In the genomic region with DNA sequence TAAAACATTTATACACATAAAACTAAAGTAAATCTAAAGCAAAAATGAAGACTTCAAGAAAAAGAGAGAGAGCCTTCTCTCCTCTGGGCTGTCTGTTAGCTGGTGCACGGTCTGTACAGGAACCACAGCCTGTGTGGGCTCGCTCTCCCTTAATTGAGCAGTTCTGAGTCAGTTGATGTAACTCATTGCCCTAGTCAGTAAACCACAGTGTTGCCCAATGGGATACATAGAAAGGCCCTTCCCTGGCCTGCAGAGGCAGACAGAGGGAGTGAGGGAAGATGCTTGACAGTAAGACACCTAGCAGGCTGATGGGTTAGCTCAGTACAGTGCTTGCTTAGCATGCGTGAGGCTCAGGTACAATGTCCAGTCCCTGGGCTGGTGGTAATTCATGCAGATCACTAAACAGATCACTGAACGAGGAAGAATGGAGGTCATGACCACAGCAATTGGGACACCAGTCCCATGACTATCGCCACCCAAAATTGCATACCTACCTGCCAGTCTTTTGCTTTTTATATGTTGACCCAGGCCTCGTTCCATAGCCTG, we compare ENCODE assay signal across 29 mouse cellular contexts. TPM values are rescaled to one million over a fixed set of nuclear protein-coding genes. Genes with fewer than 3 reads are reported as not detected.
DNase-seq lines count a peak whose midpoint lies in the region; ATAC-seq and TF ChIP-seq lines count a peak whose summit lies in the region.
"Had no signal": no experiment of that assay in that cellular context is flagged by ENCODE, and none has a peak within 500 bp of the region (broad histone marks: within the 10 kb centered on the region; RNA-seq: fewer than 3 reads in every experiment).

No protein-coding gene starts in this region.

- WGBS in lung, adult 2 months = 86% methylated on average over 6 of the region's 6 CpGs

- no peak for TF ChIP-seq POLR2A in lung, adult 2 months (IDR thresholded peaks at IDR 0.05; ENCODE audit: borderline replicate concordance, extremely low read depth, low read depth, low read length)

- DNase-seq in kidney, adult 18-20 months = peak; percentile 65
- DNase-seq in kidney, postnatal 10 days = no peak
- peak; percentile 43 for DNase-seq in lung, postnatal 36 days
- no peak for DNase-seq in lung, adult 2 months
- no peak for DNase-seq in left cerebral cortex, postnatal 10 days (ENCODE audit: extremely low spot score in 1 of 2, low spot score in 2 of 2)
- DNase-seq: cerebellum, adult 8-10 months; heart, adult 18-20 months; heart, postnatal 36 days; midbrain, embryonic 14.5 days; thymus, postnatal 36 days had no signal

- TF ChIP-seq CTCF in lung, adult 2 months (IDR thresholded peaks at IDR 0.05; ENCODE audit: insufficient read depth, low read length) = no peak

- peak; percentile 83 for ATAC-seq in megakaryocyte, adult 5-6 weeks (ENCODE audit: poor library complexity, severe bottlenecking)
- no peak for ATAC-seq in CD4-positive, CD25-positive, alpha-beta regulatory T cell, adult 4 months
- ATAC-seq: forebrain, embryonic 13.5 days had no signal

- H3K4me3 ChIP-seq in lung, adult 2 months (replicated peaks; ENCODE audit: extremely low read depth, low read depth, low read length) = no peak overlapping the region
- H3K4me3 ChIP-seq: embryonic facial prominence, embryonic 12.5 days; erythroblast, embryonic 14.5 days; forebrain, embryonic 13.5 days; hindbrain, embryonic 15.5 days; limb, embryonic 13.5 days; lung, embryonic 15.5 days; myocyte had no signal

- H3K4me1 ChIP-seq in lung, adult 2 months (ENCODE audit: control insufficient read depth, insufficient read depth, low read length) = no peaks in the 10 kb centered on the region

- intact Hi-C loops in left cerebral cortex, postnatal 10 days (cut with DNase I) = no loop called here

RNA-seq across cellular contexts. Expression of a gene that starts 7.0 kb away (rescaled TPM):
- polyA plus RNA-seq in lung, adult 2 months (2012; rRNA removed) = 40.4 and 46.6 TPM in 2 replicates
- total RNA-seq in megakaryocyte, adult 5-6 weeks (2015) = 18.1 and 22.9 TPM in 2 replicates
- total RNA-seq in megakaryocyte, adult 5-6 weeks (2017) = 23.4 and 23.7 TPM in 2 replicates
- 10 to 100 TPM; 23.8 to 27.3 TPM for total RNA-seq in left cerebral cortex, postnatal 10 days (2021)
- 10 to 100 TPM; 32.5 to 40.6 TPM for polyA plus RNA-seq in CD4-positive, CD25-positive, alpha-beta regulatory T cell, adult 4 months (2017; shearing (Covaris generic))

RNA-seq across cellular contexts. Expression of a gene that starts 21.0 kb away (rescaled TPM):
- polyA plus RNA-seq in lung, adult 2 months (2012; rRNA removed) = 20.1 and 93.1 TPM in 2 replicates
- total RNA-seq in megakaryocyte, adult 5-6 weeks (2015) = 14.9 and 22.6 TPM in 2 replicates
- total RNA-seq in megakaryocyte, adult 5-6 weeks (2017) = 23.0 and 30.6 TPM in 2 replicates
- 1 to 10 TPM; 1.2 to 2.0 TPM for total RNA-seq in left cerebral cortex, postnatal 10 days (2021)
- 1 to 10 TPM in 1 of 2 experiments, under 1 TPM in 1; 0.84 to 3.7 TPM for polyA plus RNA-seq in CD4-positive, CD25-positive, alpha-beta regulatory T cell, adult 4 months (2017; shearing (Covaris generic))

RNA-seq across cellular contexts. Expression of a gene that starts 23.8 kb away (rescaled TPM):
- polyA plus RNA-seq in lung, adult 2 months (2012; rRNA removed) = 11.6 and 13.5 TPM in 2 replicates
- total RNA-seq in megakaryocyte, adult 5-6 weeks (2015) = 0.33 TPM in 1 of 2 replicates, not detected in the other
- 0.12 TPM in 1 of 2 replicates, not detected in the other for total RNA-seq in megakaryocyte, adult 5-6 weeks (2017)
- under 1 TPM; 0.14 to 0.30 TPM for total RNA-seq in left cerebral cortex, postnatal 10 days (2021)
- polyA plus RNA-seq in CD4-positive, CD25-positive, alpha-beta regulatory T cell, adult 4 months (2017; shearing (Covaris generic)) = not detected
- total RNA-seq: heart, postnatal 36 days had no signal
- polyA plus RNA-seq: embryonic facial prominence, embryonic 12.5 days; erythroblast, embryonic 14.5 days; forebrain, embryonic 13.5 days; heart, embryonic 14.5 days; limb, embryonic 13.5 days; macrophage; midbrain, embryonic 14.5 days; neural tube, embryonic 14.5 days had no signal

RNA-seq across cellular contexts. Expression of a gene that starts 31.7 kb away (rescaled TPM):
- not detected in 2 replicates for polyA plus RNA-seq in lung, adult 2 months (2012; rRNA removed)
- total RNA-seq in megakaryocyte, adult 5-6 weeks (2015) = not detected in 2 replicates
- not detected in 2 replicates for total RNA-seq in megakaryocyte, adult 5-6 weeks (2017)
- not detected for total RNA-seq in left cerebral cortex, postnatal 10 days (2021)
- 1 to 10 TPM in 1 of 2 experiments, not detected in 1; 3.1 TPM for polyA plus RNA-seq in CD4-positive, CD25-positive, alpha-beta regulatory T cell, adult 4 months (2017; shearing (Covaris generic))
- total RNA-seq: adrenal gland, postnatal 4 days; gastrocnemius, adult 8-10 months; heart, adult 18-20 months; heart, postnatal 36 days; layer of hippocampus, postnatal 14 days; left cerebral cortex, postnatal 14 days had no signal
- polyA plus RNA-seq: cortical plate, adult 2 months; embryonic facial prominence, embryonic 12.5 days; erythroblast, embryonic 14.5 days; forebrain, embryonic 13.5 days; hindbrain, embryonic 15.5 days; large intestine, adult 2 months; limb, embryonic 13.5 days; lung, embryonic 15.5 days; macrophage; myocyte; neural tube, embryonic 14.5 days; testis, adult 2 months had no signal

RNA-seq across cellular contexts. Expression of a gene that starts 33.9 kb away (rescaled TPM):
- polyA plus RNA-seq in lung, adult 2 months (2012; rRNA removed) = 12.9 and 66.3 TPM in 2 replicates
- total RNA-seq in megakaryocyte, adult 5-6 weeks (2015) = 10.8 and 12.4 TPM in 2 replicates
- 29.2 and 32.0 TPM in 2 replicates for total RNA-seq in megakaryocyte, adult 5-6 weeks (2017)
- total RNA-seq in left cerebral cortex, postnatal 10 days (2021) = 1 to 10 TPM; 3.0 to 5.4 TPM
- polyA plus RNA-seq in CD4-positive, CD25-positive, alpha-beta regulatory T cell, adult 4 months (2017; shearing (Covaris generic)) = 1 to 10 TPM in 1 of 2 experiments, not detected in 1; 1.1 TPM

Comparison
In these comparisons a context has a peak if more than half of its experiments do, and no peak if none do; other contexts are left out.
1. DNase-seq: peak in kidney, adult 18-20 months (single experiment) and lung, postnatal 36 days (single experiment); none in kidney, postnatal 10 days (single experiment), lung, adult 2 months (single experiment) and left cerebral cortex, postnatal 10 days (0 of 2).
2. RNA of a gene that starts 21.0 kb away (total RNA-seq): 14.9 to 30.6 TPM in megakaryocyte, adult 5-6 weeks; 1.2 to 2.0 TPM in left cerebral cortex, postnatal 10 days; every median in the first group is over 4 times any median in the second.